Mouse (Mus musculus) midbrain, embryonic 15.5 days (tissue): ENCODE measurements at regions not wholly inside any gene's neighbourhood (a gene's known extent, or its start where the extent isn't known, plus 50 kb on each side); places are given as distances from the start of the nearest gene placed in this dataset.
"Not testable (repeated sequence)": the region's sequence is repeated elsewhere in the genome, so short reads cannot be mapped to it uniquely, and the experiment has no call there.

ENCODE experiments used
- ATAC-seq: fragments of 200-750 bp; cut with Nextera tagmentation; replicated peaks from 2 replicates; pipeline ENCODE4 v1.8.0; 2017; ENCODE audit warnings: moderate TSS enrichment
- H3K27ac ChIP-seq: fragments of 300-500 bp; sonication (generic); 2 replicates; pipeline ENCODE4 v1.5.1; 2015; ENCODE audit warnings: mild to moderate bottlenecking, inconsistent platforms
- H3K27me3 ChIP-seq: fragments of 300-500 bp; sonication (generic); replicated peaks from 2 replicates; pipeline ENCODE4 v1.6.1; 2015; ENCODE audit warnings: inconsistent platforms
- H3K36me3 ChIP-seq: fragments of 300-500 bp; sonication (generic); replicated peaks from 2 replicates; pipeline ENCODE4 v1.6.1; 2015; ENCODE audit warnings: inconsistent platforms
- H3K4me1 ChIP-seq: fragments of 300-500 bp; sonication (generic); 2 replicates; pipeline ENCODE4 v1.6.1; 2015; ENCODE audit warnings: inconsistent platforms
- H3K4me2 ChIP-seq: fragments of 300-500 bp; sonication (generic); 2 replicates; pipeline ENCODE4 v1.6.1; 2015; ENCODE audit warnings: inconsistent platforms, mild to moderate bottlenecking, moderate library complexity
- H3K4me3 ChIP-seq: fragments of 300-500 bp; sonication (generic); 2 replicates; pipeline ENCODE4 v1.5.1; 2015; ENCODE audit warnings: mild to moderate bottlenecking, inconsistent platforms
- H3K9ac ChIP-seq: fragments of 300-500 bp; sonication (generic); 2 replicates; pipeline ENCODE4 v1.6.1; 2015; ENCODE audit warnings: mild to moderate bottlenecking, inconsistent platforms
- H3K9me3 ChIP-seq: fragments of 300-500 bp; sonication (generic); 2 replicates; pipeline ENCODE4 v1.6.1; 2016; ENCODE audit warnings: inconsistent platforms
- WGBS: fragments of 180-500 bp; shearing (Covaris S2); methylation state at CpG from one replicate; pipeline ENCODE4 v1.1.7; 2015; ENCODE audit warnings: mixed read lengths; 5-methylcytosine and 5-hydroxymethylcytosine counted together

GRCm38 (mm10) chr14:14520195-14520594 is 119.1 kb downstream of the Olfr721-ps1 start:
- no peak overlapping the region for H3K9ac ChIP-seq
- no peak overlapping the region for H3K4me2 ChIP-seq
- H3K27ac ChIP-seq = no peak overlapping the region
- H3K4me1 ChIP-seq = no peaks in the 10 kb centered on the region
- H3K9me3 ChIP-seq = no peaks in the 10 kb centered on the region
- ATAC-seq = no peak
- H3K27me3 ChIP-seq = no peaks in the 10 kb centered on the region
- no peaks in the 10 kb centered on the region for H3K36me3 ChIP-seq
- H3K4me3 ChIP-seq = no peak overlapping the region

GRCm38 (mm10) chr14:14521331-14521730 is 120.2 kb downstream of the Olfr721-ps1 start:
- not testable (repeated sequence) for H3K27me3 ChIP-seq, H3K9ac ChIP-seq, ATAC-seq, H3K4me1 ChIP-seq, H3K36me3 ChIP-seq, H3K9me3 ChIP-seq, H3K4me3 ChIP-seq, H3K4me2 ChIP-seq, H3K27ac ChIP-seq
- WGBS = 67% methylated on average over 6 of the region's 6 CpGs

GRCm38 (mm10) chr14:14525225-14525624 is 124.1 kb downstream of the Olfr721-ps1 start:
- no peak for ATAC-seq
- Histone ChIP-seq H3K4me3 (no peak overlapping the region), H3K27me3 (no peaks in the 10 kb centered on the region), H3K4me1 (no peaks in the 10 kb centered on the region), H3K27ac (no peak overlapping the region), H3K36me3 (no peaks in the 10 kb centered on the region), H3K4me2 (no peak overlapping the region), H3K9me3 (no peaks in the 10 kb centered on the region), H3K9ac (no peak overlapping the region)
- WGBS = 93% methylated on average over 4 of the region's 4 CpGs

GRCm38 (mm10) chr14:14528437-14528836 is 127.3 kb downstream of the Olfr721-ps1 start:
- 79% methylated on average over 1 of the region's 1 CpGs for WGBS
- no peaks in the 10 kb centered on the region for H3K27me3 ChIP-seq
- no peaks in the 10 kb centered on the region for H3K36me3 ChIP-seq
- H3K4me3 ChIP-seq = no peak overlapping the region
- no peaks in the 10 kb centered on the region for H3K9me3 ChIP-seq
- no peak overlapping the region for H3K9ac ChIP-seq
- H3K4me2 ChIP-seq = no peak overlapping the region
- no peak for ATAC-seq
- no peaks in the 10 kb centered on the region for H3K4me1 ChIP-seq
- no peak overlapping the region for H3K27ac ChIP-seq

GRCm38 (mm10) chr14:14541206-14541605 is 140.1 kb downstream of the Olfr721-ps1 start:
- ATAC-seq = no peak
- no peaks in the 10 kb centered on the region for H3K4me1 ChIP-seq
- no peaks in the 10 kb centered on the region for H3K9me3 ChIP-seq
- no peak overlapping the region for H3K27ac ChIP-seq
- H3K9ac ChIP-seq = no peak overlapping the region
- H3K36me3 ChIP-seq = no peaks in the 10 kb centered on the region
- H3K27me3 ChIP-seq = no peaks in the 10 kb centered on the region
- no peak overlapping the region for H3K4me3 ChIP-seq
- H3K4me2 ChIP-seq = no peak overlapping the region

- ATAC-seq = no peak
- no peak overlapping the region for H3K27ac ChIP-seq
- no peak overlapping the region for H3K4me3 ChIP-seq
- no peaks in the 10 kb centered on the region for H3K27me3 ChIP-seq
- WGBS = 74% methylated on average over 3 of the region's 3 CpGs
- no peaks in the 10 kb centered on the region for H3K4me1 ChIP-seq
- H3K9ac ChIP-seq = no peak overlapping the region
- H3K4me2 ChIP-seq = no peak overlapping the region
- H3K36me3 ChIP-seq = no peaks in the 10 kb centered on the region
- H3K9me3 ChIP-seq = no peaks in the 10 kb centered on the region
Observed at GRCm38 (mm10) chr14:14541705-14542104, 140.6 kb downstream of the Olfr721-ps1 start.

- H3K27me3 ChIP-seq = no peaks in the 10 kb centered on the region
- H3K9me3 ChIP-seq = no peaks in the 10 kb centered on the region
- no peak overlapping the region for H3K9ac ChIP-seq
- H3K36me3 ChIP-seq = no peaks in the 10 kb centered on the region
- H3K27ac ChIP-seq = no peak overlapping the region
- H3K4me2 ChIP-seq = no peak overlapping the region
- 80% methylated on average over 7 of the region's 7 CpGs for WGBS
- no peak overlapping the region for H3K4me3 ChIP-seq
- H3K4me1 ChIP-seq = no peaks in the 10 kb centered on the region
- no peak for ATAC-seq
Observed at GRCm38 (mm10) chr14:14544236-14544635, 143.1 kb downstream of the Olfr721-ps1 start.

- no peak overlapping the region for H3K27ac ChIP-seq
- H3K27me3 ChIP-seq = no peaks in the 10 kb centered on the region
- no peak for ATAC-seq
- H3K9me3 ChIP-seq = 0 out of 2 replicates have a peak, but pooled peaks cover 2% of the 10 kb centered on the region
- H3K4me2 ChIP-seq = no peak overlapping the region
- H3K36me3 ChIP-seq = no peaks in the 10 kb centered on the region
- no peaks in the 10 kb centered on the region for H3K4me1 ChIP-seq
- 55% methylated on average over 2 of the region's 2 CpGs for WGBS
- H3K9ac ChIP-seq = no peak overlapping the region
- no peak overlapping the region for H3K4me3 ChIP-seq
Observed at GRCm38 (mm10) chr14:14552201-14552600, 149.9 kb upstream of the Slc4a7 start.

- Histone ChIP-seq H3K9me3 (no peaks in the 10 kb centered on the region), H3K4me3 (no peak overlapping the region), H3K27me3 (no peaks in the 10 kb centered on the region), H3K4me2 (no peak overlapping the region), H3K9ac (no peak overlapping the region), H3K36me3 (no peaks in the 10 kb centered on the region), H3K4me1 (no peaks in the 10 kb centered on the region), H3K27ac (no peak overlapping the region)
- 65% methylated on average over 4 of the region's 4 CpGs for WGBS
- ATAC-seq = no peak
Observed at GRCm38 (mm10) chr14:14574851-14575250, 127.2 kb upstream of the Slc4a7 start.

GRCm38 (mm10) chr14:14591939-14592338 is 110.1 kb upstream of the Slc4a7 start:
- Histone ChIP-seq H3K9ac (no peak overlapping the region), H3K27me3 (no peaks in the 10 kb centered on the region), H3K36me3 (no peaks in the 10 kb centered on the region), H3K27ac (no peak overlapping the region), H3K4me3 (no peak overlapping the region), H3K4me1 (no peaks in the 10 kb centered on the region), H3K4me2 (no peak overlapping the region), H3K9me3 (no peaks in the 10 kb centered on the region)
- 79% methylated on average over 2 of the region's 2 CpGs for WGBS
- no peak for ATAC-seq

- H3K27me3 ChIP-seq = no peaks in the 10 kb centered on the region
- no peak overlapping the region for H3K9ac ChIP-seq
- H3K4me3 ChIP-seq = no peak overlapping the region
- no peak overlapping the region for H3K27ac ChIP-seq
- no peak for ATAC-seq
- H3K4me1 ChIP-seq = no peaks in the 10 kb centered on the region
- H3K9me3 ChIP-seq = no peaks in the 10 kb centered on the region
- H3K4me2 ChIP-seq = no peak overlapping the region
- 84% methylated on average over 6 of the region's 6 CpGs for WGBS
- no peaks in the 10 kb centered on the region for H3K36me3 ChIP-seq
Observed at GRCm38 (mm10) chr14:14594753-14595152, 107.3 kb upstream of the Slc4a7 start.

GRCm38 (mm10) chr14:14596057-14596809 is 105.8 kb upstream of the Slc4a7 start:
- Histone ChIP-seq H3K9ac (no peak overlapping the region), H3K36me3 (no peaks in the 10 kb centered on the region), H3K4me2 (no peak overlapping the region), H3K4me1 (no peaks in the 10 kb centered on the region), H3K27ac (no peak overlapping the region), H3K9me3 (no peaks in the 10 kb centered on the region), H3K27me3 (no peaks in the 10 kb centered on the region), H3K4me3 (no peak overlapping the region)
- no peak for ATAC-seq
- WGBS = 81% methylated on average over 3 of the region's 3 CpGs

- Histone ChIP-seq H3K4me1 (no peaks in the 10 kb centered on the region), H3K4me3 (no peak overlapping the region), H3K36me3 (no peaks in the 10 kb centered on the region), H3K9ac (no peak overlapping the region), H3K4me2 (no peak overlapping the region), H3K9me3 (no peaks in the 10 kb centered on the region), H3K27me3 (no peaks in the 10 kb centered on the region), H3K27ac (no peak overlapping the region)
- WGBS = 89% methylated on average over 2 of the region's 2 CpGs
- no peak for ATAC-seq
Observed at GRCm38 (mm10) chr14:14599586-14599985, 102.5 kb upstream of the Slc4a7 start.
